13 mouse cellular contexts compared by ENCODE assay signal in genomic region chr17:78583429-78583828, GRCm38 (mm10).
"Had no signal": no experiment of that assay in that cellular context is flagged by ENCODE, and none has a peak within 500 bp of the region (broad histone marks: within the 10 kb centered on the region; RNA-seq: fewer than 3 reads in every experiment).

No protein-coding gene starts in this region.

- H3K27me3 ChIP-seq: limb, embryonic 12.5 days; lung, embryonic 15.5 days; neural tube, embryonic 12.5 days had no signal

- H3K36me3 ChIP-seq: limb, embryonic 12.5 days; liver, embryonic 13.5 days; lung, embryonic 15.5 days; neural tube, embryonic 12.5 days had no signal

- H3K4me3 ChIP-seq: limb, embryonic 12.5 days; liver, embryonic 13.5 days; lung, embryonic 15.5 days; neural tube, embryonic 12.5 days had no signal

- H3K9me3 ChIP-seq: limb, embryonic 12.5 days; liver, embryonic 13.5 days; lung, embryonic 15.5 days; neural tube, embryonic 12.5 days had no signal

- ATAC-seq: intestine, embryonic 16.5 days; liver, postnatal 0 days had no signal

- DNase-seq: kidney, adult 8-10 months; kidney, postnatal 10 days; kidney, postnatal 4 days; liver; liver, embryonic 13.5 days; liver, postnatal 0 days; lung, postnatal 14 days; thymus, adult 2 months; thymus, postnatal 25 days had no signal

- H3K9ac ChIP-seq: limb, embryonic 12.5 days; liver, embryonic 13.5 days; liver, postnatal 0 days; lung, embryonic 15.5 days; neural tube, embryonic 12.5 days had no signal

- H3K4me2 ChIP-seq: limb, embryonic 12.5 days; liver, embryonic 13.5 days; lung, embryonic 15.5 days; neural tube, embryonic 12.5 days had no signal

- H3K4me1 ChIP-seq: limb, embryonic 12.5 days; lung, embryonic 15.5 days; neural tube, embryonic 12.5 days had no signal

- H3K27ac ChIP-seq: limb, embryonic 12.5 days; liver, embryonic 13.5 days; lung, embryonic 15.5 days; neural tube, embryonic 12.5 days had no signal
